Mouse (Mus musculus) G1E (cell line): Measurements from ENCODE around the gene Dennd1a. TPM values are rescaled to one million over a fixed set of nuclear protein-coding genes. Genes with fewer than 3 reads are reported as not detected.

Experiments
- ATAC-seq: 2 replicates; pipeline ENCODE4 v1.8.0; 2016; ENCODE audit warnings: mild to moderate bottlenecking; ENCODE audit not compliant: insufficient number of reproducible peaks, poor library complexity, low FRiP score, severe bottlenecking; ENCODE audit errors: extremely low read depth
- DNase-seq: peaks from one replicate; pipeline ENCODE4 v3.0.0; 2012; ENCODE audit warnings: low spot score
- H3K27me3 ChIP-seq: 2 replicates; pipeline ENCODE4 v1.6.1; 2012; ENCODE audit warnings: mild to moderate bottlenecking, low read length, inconsistent platforms; ENCODE audit not compliant: insufficient read depth
- H3K36me3 ChIP-seq: replicated peaks from 2 replicates; pipeline ENCODE3; 2012; ENCODE audit warnings: mild to moderate bottlenecking, inconsistent platforms
- H3K4me1 ChIP-seq: 2 replicates; pipeline ENCODE4 v1.6.1; 2012; ENCODE audit warnings: low read depth, low read length, inconsistent platforms, mixed read lengths; ENCODE audit not compliant: insufficient read depth
- H3K4me3 ChIP-seq: 2 replicates; pipeline ENCODE4 v1.5.1; 2012; ENCODE audit warnings: low read depth, mild to moderate bottlenecking, inconsistent platforms, low read length, moderate library complexity, mixed read lengths
- H3K9me3 ChIP-seq: replicated peaks from 2 replicates; pipeline ENCODE4 v1.6.1; 2012; ENCODE audit warnings: inconsistent platforms
- CTCF ChIP-seq: IDR thresholded peaks from 2 replicates; pipeline ENCODE4 v1.5.1; 2012; ENCODE audit warnings: low read depth, low read length, inconsistent platforms, mixed read lengths
- GATA1 ChIP-seq: IDR thresholded peaks from 2 replicates; pipeline ENCODE4 v1.6.1; 2012; ENCODE audit warnings: borderline replicate concordance, low read length, inconsistent platforms, mixed read lengths
- GATA2 ChIP-seq: IDR thresholded peaks from 2 replicates; pipeline ENCODE4 v1.6.1; 2012; ENCODE audit warnings: low read depth, low read length, inconsistent platforms, borderline replicate concordance
- POLR2AphosphoS5 ChIP-seq: IDR thresholded peaks from 2 replicates; pipeline ENCODE4 v1.6.1; 2012; ENCODE audit warnings: low read depth, low read length, inconsistent platforms; ENCODE audit not compliant: insufficient replicate concordance
- TAL1 ChIP-seq: conservative IDR thresholded peaks from 2 replicates; pipeline ENCODE4 v1.6.1; 2012; ENCODE audit warnings: low read depth, low read length, inconsistent platforms, mixed read lengths
- polyA plus RNA-seq: library from polyadenylated mRNA; stranded (reverse); fragments of >175 nt; gene quantifications from 2 replicates; pipeline ENCODE4 v1.2.3, GENCODE M21; 2012
- total RNA-seq, 2 experiments: library from RNA; stranded (forward) in 1 of 2; stranded (reverse) in 1 of 2; fragments of 200-1000 nt in 1 of 2; fragments of >200 nt in 1 of 2; fragmentation: Nextera tagmentation in 1 of 2; gene quantifications; 2 replicates each; pipeline ENCODE4 v1.2.3; 2014 to 2017

Dennd1a gene
- total and polyA plus RNA-seq, 3 experiments: 25.5 to 78.7 (median 71.0) TPM

- H3K9me3 ChIP-seq: no peaks in the 10 kb centered on the region
- no peak overlapping the region for H3K4me3 ChIP-seq
- TF ChIP-seq GATA2 (no peak), GATA1 (no peak), CTCF (no peak), TAL1 (no peak), POLR2AphosphoS5 (no peak)
- peaks cover 85% of the 10 kb centered on the region for H3K36me3 ChIP-seq
- no peaks in the 10 kb centered on the region for H3K4me1 ChIP-seq
- DNase-seq: no peak
- H3K27me3 ChIP-seq: no peaks in the 10 kb centered on the region
- ATAC-seq: no peak
These were observed 454.9 kb downstream of the Dennd1a start for GRCm38 (mm10) chr2:37832253-37832652.

- ATAC-seq (no peak), DNase-seq (no peak)
- H3K36me3 ChIP-seq: peaks cover 90% of the 10 kb centered on the region
- no peak for TF ChIP-seq TAL1
- TF ChIP-seq CTCF: no peak
- no peak for TF ChIP-seq GATA1
- TF ChIP-seq GATA2: no peak
- TF ChIP-seq POLR2AphosphoS5: no peak
- H3K4me1 ChIP-seq: no peaks in the 10 kb centered on the region
- H3K4me3 ChIP-seq: no peak overlapping the region
- H3K27me3 ChIP-seq: no peaks in the 10 kb centered on the region
- H3K9me3 ChIP-seq: no peaks in the 10 kb centered on the region
These were observed 457.4 kb downstream of the Dennd1a start for GRCm38 (mm10) chr2:37829758-37830275.

- H3K36me3 ChIP-seq: peaks cover 83% of the 10 kb centered on the region
- H3K4me3 ChIP-seq: no peak overlapping the region
- H3K4me1 ChIP-seq: no peaks in the 10 kb centered on the region
- H3K9me3 ChIP-seq: no peaks in the 10 kb centered on the region
- DNase-seq (no peak), ATAC-seq (no peak)
- TF ChIP-seq TAL1: no peak
- no peaks in the 10 kb centered on the region for H3K27me3 ChIP-seq
These were observed 463.4 kb downstream of the Dennd1a start for GRCm38 (mm10) chr2:37823826-37824225.

GRCm38 (mm10) chr2:37822122-37822521 is 465.1 kb downstream of the Dennd1a start:
- Histone ChIP-seq H3K27me3 (no peaks in the 10 kb centered on the region), H3K36me3 (peaks cover 84% of the 10 kb centered on the region), H3K4me1 (no peaks in the 10 kb centered on the region), H3K4me3 (no peak overlapping the region), H3K9me3 (no peaks in the 10 kb centered on the region)
- DNase-seq (no peak), ATAC-seq (no peak)
- TF ChIP-seq GATA2 (no peak), GATA1 (no peak)

- Histone ChIP-seq H3K9me3 (no peaks in the 10 kb centered on the region), H3K4me1 (no peaks in the 10 kb centered on the region), H3K4me3 (no peak overlapping the region), H3K27me3 (no peaks in the 10 kb centered on the region), H3K36me3 (peaks cover 83% of the 10 kb centered on the region)
- TF ChIP-seq GATA2 (no peak), CTCF (no peak), GATA1 (no peak), TAL1 (no peak), POLR2AphosphoS5 (no peak)
- DNase-seq: no peak
- no peak for ATAC-seq
These were observed 467.6 kb downstream of the Dennd1a start for GRCm38 (mm10) chr2:37819526-37820152.

GRCm38 (mm10) chr2:37818761-37819525 is 468.2 kb downstream of the Dennd1a start:
- no peak for TF ChIP-seq GATA2
- TF ChIP-seq TAL1: no peak
- TF ChIP-seq POLR2AphosphoS5: no peak
- no peak for TF ChIP-seq GATA1
- TF ChIP-seq CTCF: no peak
- Histone ChIP-seq H3K36me3 (peaks cover 83% of the 10 kb centered on the region), H3K4me1 (no peaks in the 10 kb centered on the region), H3K27me3 (no peaks in the 10 kb centered on the region), H3K9me3 (no peaks in the 10 kb centered on the region), H3K4me3 (no peak overlapping the region)
- no peak for ATAC-seq
- no peak for DNase-seq

GRCm38 (mm10) chr2:37815676-37816075 is 471.5 kb downstream of the Dennd1a start:
- no peak for ATAC-seq
- Histone ChIP-seq H3K36me3 (peaks cover 87% of the 10 kb centered on the region), H3K9me3 (no peaks in the 10 kb centered on the region), H3K4me3 (no peak overlapping the region), H3K4me1 (no peaks in the 10 kb centered on the region), H3K27me3 (no peaks in the 10 kb centered on the region)
- TF ChIP-seq POLR2AphosphoS5 (no peak), GATA2 (no peak), CTCF (peak; percentile 98)
- peak; percentile 52 for DNase-seq
